Mouse (Mus musculus) bone marrow macrophage, adult 2 months (primary cell): Measurements from ENCODE around the gene Mon1b. TPM values are rescaled to one million over a fixed set of nuclear protein-coding genes. Genes with fewer than 3 reads are reported as not detected.

Experiments
- H3K27ac ChIP-seq: 2 replicates; pipeline ENCODE4 v1.5.1; 2012; ENCODE audit warnings: low read depth, low read length; ENCODE audit not compliant: insufficient read depth
- H3K4me1 ChIP-seq: 2 replicates; pipeline ENCODE4 v1.6.1; 2012; ENCODE audit warnings: low read length; ENCODE audit not compliant: control insufficient read depth, insufficient read depth
- H3K4me3 ChIP-seq: 2 replicates; pipeline ENCODE4 v1.5.1; 2012; ENCODE audit warnings: mild to moderate bottlenecking, low read length, moderate library complexity; ENCODE audit not compliant: insufficient read depth
- CTCF ChIP-seq: IDR thresholded peaks from 2 replicates; pipeline ENCODE4 v1.5.1; 2012; ENCODE audit warnings: low read depth, mild to moderate bottlenecking, low read length, moderate library complexity
- POLR2A ChIP-seq: IDR thresholded peaks from 2 replicates; pipeline ENCODE4 v1.6.1; 2012; ENCODE audit warnings: mild to moderate bottlenecking, low read depth, low read length, borderline replicate concordance
- polyA plus RNA-seq: library from polyadenylated mRNA; stranded (reverse); fragments of >200 nt; gene quantifications from 2 replicates; pipeline ENCODE4 v1.2.4, GENCODE M21; 2012; ENCODE audit not compliant: missing spikeins, insufficient read depth, insufficient read length

Gene Mon1b
- polyA plus RNA-seq, 1 experiment, result 15.7 TPM

GRCm38 (mm10) chr8:113672599-113673255 lies 37.3 kb downstream of the Mon1b start:
- Histone ChIP-seq H3K4me3 (no peak overlapping the region), H3K4me1 (no peaks in the 10 kb centered on the region), H3K27ac (no peak overlapping the region)
- no peak for TF ChIP-seq CTCF

GRCm38 (mm10) chr8:113673300-113673699 lies 37.9 kb downstream of the Mon1b start:
- no peaks in the 10 kb centered on the region for H3K4me1 ChIP-seq
- TF ChIP-seq CTCF, result no peak
- TF ChIP-seq POLR2A, result no peak
- no peak overlapping the region for H3K27ac ChIP-seq
- no peak overlapping the region for H3K4me3 ChIP-seq

GRCm38 (mm10) chr8:113674611-113675010 lies 39.2 kb downstream of the Mon1b start:
- no peak overlapping the region for H3K27ac ChIP-seq
- no peaks in the 10 kb centered on the region for H3K4me1 ChIP-seq
- TF ChIP-seq POLR2A, result no peak
- no peak for TF ChIP-seq CTCF
- H3K4me3 ChIP-seq, result no peak overlapping the region

GRCm38 (mm10) chr8:113675281-113675680 lies 39.9 kb downstream of the Mon1b start:
- H3K27ac ChIP-seq, result no peak overlapping the region
- no peaks in the 10 kb centered on the region for H3K4me1 ChIP-seq
- no peak overlapping the region for H3K4me3 ChIP-seq
- TF ChIP-seq CTCF (no peak), POLR2A (no peak)

GRCm38 (mm10) chr8:113676811-113677210 lies 41.4 kb downstream of the Mon1b start:
- TF ChIP-seq CTCF, result no peak
- TF ChIP-seq POLR2A, result no peak
- H3K27ac ChIP-seq, result no peak overlapping the region

DNA sequence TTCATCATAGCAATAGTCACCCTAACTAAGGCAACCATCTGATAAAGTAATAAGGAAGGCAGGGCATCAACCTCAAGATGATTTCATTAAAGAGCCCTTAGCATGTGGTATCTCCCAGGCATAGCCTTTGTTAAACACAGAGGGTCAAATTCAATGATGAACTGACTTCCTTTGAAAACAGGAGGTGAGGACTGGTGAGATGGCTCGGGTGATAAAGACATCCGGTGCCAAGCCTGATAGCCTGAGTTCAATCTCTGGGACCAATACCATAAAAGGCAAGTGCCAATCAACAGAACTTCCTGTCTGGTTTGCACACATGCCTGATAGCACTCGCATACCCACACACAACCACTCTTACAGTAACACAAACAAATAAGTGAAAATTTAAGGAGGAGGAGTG lies 44.0 kb downstream of the Mon1b start:
- no peaks in the 10 kb centered on the region for H3K4me1 ChIP-seq
- no peak overlapping the region for H3K4me3 ChIP-seq
- H3K27ac ChIP-seq, result no peak overlapping the region
- TF ChIP-seq CTCF, result no peak
- TF ChIP-seq POLR2A, result no peak

More at GRCm38 (mm10) chr8:113676811-113677210, 41.4 kb downstream of the Mon1b start:
- H3K4me1 ChIP-seq, result no peaks in the 10 kb centered on the region
- H3K4me3 ChIP-seq, result no peak overlapping the region

DNA sequence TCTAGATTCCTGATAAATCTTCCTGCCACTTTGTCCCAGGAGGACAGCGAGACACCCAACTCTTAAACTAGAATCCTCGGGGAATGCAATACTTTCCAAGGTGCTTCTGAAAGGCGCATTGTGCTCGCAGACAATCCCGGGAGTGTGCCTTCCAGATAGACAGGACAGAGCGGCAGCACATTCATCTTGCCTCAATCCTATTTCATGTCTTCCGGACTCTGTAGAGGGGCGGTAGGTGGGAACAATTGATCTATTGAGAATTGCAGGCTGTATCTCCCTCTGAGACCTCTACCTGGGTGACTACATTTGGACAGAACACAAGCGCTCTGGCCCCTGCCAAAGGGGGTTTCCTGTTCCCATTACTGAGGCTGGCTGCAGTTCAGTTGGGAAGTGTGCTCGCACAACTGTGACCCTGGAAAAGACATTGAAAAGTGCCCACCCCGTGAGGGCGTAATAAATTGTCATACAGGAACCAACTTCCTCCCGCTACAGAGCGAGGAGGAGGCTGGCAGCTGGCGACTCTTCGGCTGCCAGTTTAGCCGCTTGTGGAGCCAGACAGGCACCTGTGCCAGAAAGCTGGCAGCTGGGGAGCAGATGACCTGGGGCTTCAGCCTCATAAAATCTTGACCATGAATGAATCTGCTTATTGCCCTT lies 52.6 kb downstream of the Mon1b start:
- Histone ChIP-seq H3K4me1 (no peaks in the 10 kb centered on the region), H3K4me3 (no peak overlapping the region), H3K27ac (no peak overlapping the region)
- TF ChIP-seq POLR2A (no peak), CTCF (no peak)

- H3K4me3 ChIP-seq, result no peak overlapping the region
- TF ChIP-seq POLR2A (no peak), CTCF (no peak)
- H3K27ac ChIP-seq, result no peak overlapping the region
- no peaks in the 10 kb centered on the region for H3K4me1 ChIP-seq
Observed at GRCm38 (mm10) chr8:113688543-113688915, 53.1 kb downstream of the Mon1b start.

GRCm38 (mm10) chr8:113691622-113692343 lies 56.4 kb downstream of the Mon1b start:
- no peaks in the 10 kb centered on the region for H3K4me1 ChIP-seq
- TF ChIP-seq CTCF, result no peak
- TF ChIP-seq POLR2A, result no peak
- H3K27ac ChIP-seq, result no peak overlapping the region
- no peak overlapping the region for H3K4me3 ChIP-seq

Other genes with a start within 250 kb of the Mon1b start
- not detected in 2 replicates for gene Syce1l, start 7.6 kb downstream of the Mon1b start, polyA plus RNA-seq
- gene Adamts18, start 213.2 kb downstream of the Mon1b start, polyA plus RNA-seq, result not detected in 2 replicates